Mouse (Mus musculus): ENCODE data around the gene Rab3ip. TPM values are rescaled to one million over a fixed set of nuclear protein-coding genes. Genes with fewer than 3 reads are reported as not detected.
A peak's percentile ranks its signal among the peaks of the same experiment; 100 is the strongest.

The Rab3ip gene
- polyA plus RNA-seq, 1 experiment from 2014 or later = 198 TPM

DNA sequence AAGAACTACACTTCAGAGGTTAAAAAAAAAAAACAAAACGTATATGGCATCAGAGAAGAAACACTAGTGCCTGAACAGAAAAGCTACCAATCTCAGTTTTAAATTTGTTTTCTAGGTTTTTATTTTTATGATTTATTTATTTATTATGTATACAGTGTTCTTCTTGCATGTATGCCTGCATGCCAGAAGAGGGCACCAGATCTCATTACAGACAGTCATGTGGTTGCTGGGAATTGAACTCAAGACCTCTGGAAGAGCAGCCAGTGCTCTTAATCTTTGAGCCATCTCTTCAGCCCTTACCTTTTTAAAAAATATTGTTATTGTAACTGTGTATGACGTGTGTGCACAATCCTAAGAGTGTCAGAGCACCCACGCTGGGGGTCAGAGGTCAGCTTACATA lies 6.4 kb downstream of the Rab3ip start:
- H3K27me3 ChIP-seq = no peaks in the 10 kb centered on the region
- ChIA-PET POLR2A (interaction anchor here (0.5 to 0.6 kb wide), 2 partner anchors 371 to 758 kb away, joined by 3 to 4 read pairs; no protein-coding TSS in a partner anchor), CTCF (interaction anchor here (0.8 to 2.5 kb wide), 10 partner anchors 10 to 95 kb away, joined by 3 to 7 read pairs (median 4); no protein-coding TSS in a partner anchor)
- DNase-seq (ENCODE audit: low read depth, low spot score) (no peak), ATAC-seq (no peak)
- in situ Hi-C loops (cut with MboI; ENCODE audit: low pct_unique_long_range_greater_than_20kb) = loop anchor here (25.0 kb wide), 1 partner anchor 268 kb away; the partner anchor contains the start of gene Yeats4
- peak; percentile 72 for TF ChIP-seq CTCF (IDR thresholded peaks at IDR 0.05)

DNA sequence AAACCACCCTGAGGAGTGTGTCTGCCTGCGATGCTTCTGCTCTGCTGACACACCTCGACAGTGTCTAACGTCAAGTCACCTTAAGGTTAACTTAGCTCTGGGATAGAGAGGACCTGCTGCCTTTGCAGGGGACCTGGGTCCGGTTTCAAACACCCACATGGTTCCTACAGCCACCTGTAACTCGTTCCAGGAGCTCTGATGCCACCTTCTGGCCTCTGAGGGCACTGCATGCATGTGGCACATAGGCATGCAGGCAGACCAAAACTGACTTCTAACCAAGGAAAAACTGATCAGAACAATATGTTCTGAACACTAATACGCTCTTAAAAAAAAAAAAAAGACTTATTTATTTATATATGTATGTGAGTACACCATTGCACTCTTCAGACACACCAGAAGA lies 7.5 kb downstream of the Rab3ip start:
- ChIA-PET POLR2A (no interaction called here), CTCF (interaction anchor here (1.1 to 1.8 kb wide), 2 partner anchors 12 to 23 kb away, joined by 3 to 5 read pairs; no protein-coding TSS in a partner anchor)
- no peaks in the 10 kb centered on the region for H3K27me3 ChIP-seq
- peak; percentile 63 for TF ChIP-seq CTCF (IDR thresholded peaks at IDR 0.05)
- ATAC-seq = no peak
- no peak for DNase-seq (ENCODE audit: low read depth, low spot score)
- in situ Hi-C loops (cut with MboI; ENCODE audit: low pct_unique_long_range_greater_than_20kb) = loop anchor here (25.0 kb wide), 1 partner anchor 269 kb away; the partner anchor contains the start of gene Yeats4

DNA sequence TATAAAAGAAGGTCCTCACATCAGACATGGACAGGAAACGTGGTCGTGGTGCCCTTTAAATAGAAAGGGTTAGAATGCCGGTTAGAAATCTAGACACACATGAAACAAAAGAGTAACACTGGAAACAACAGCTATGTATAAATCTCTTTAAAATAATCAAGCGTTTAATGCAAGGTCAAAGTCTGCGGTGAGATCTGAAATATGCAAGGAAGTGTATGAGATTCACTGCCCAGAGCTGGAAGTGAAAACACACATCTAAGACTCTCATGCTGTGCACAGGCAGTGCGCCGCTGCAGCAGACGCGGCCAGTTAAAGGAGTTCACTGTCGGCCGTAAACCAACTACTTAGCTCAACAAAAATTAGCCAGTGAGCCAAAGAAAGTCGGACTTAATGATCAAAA lies 15.5 kb downstream of the Rab3ip start:
- H3K27me3 ChIP-seq = no peaks in the 10 kb centered on the region
- no peak for DNase-seq (ENCODE audit: low read depth, low spot score)
- ATAC-seq = no peak
- in situ Hi-C loops (cut with MboI; ENCODE audit: low pct_unique_long_range_greater_than_20kb) = loop anchor here (25.0 kb wide), 1 partner anchor 277 kb away; the partner anchor contains the start of gene Yeats4
- POLR2A ChIA-PET = no interaction called here
- TF ChIP-seq CTCF (IDR thresholded peaks at IDR 0.05) = no peak
- CTCF ChIA-PET = interaction anchor here (0.9 to 2.1 kb wide), 5 partner anchors 10 to 99 kb away, joined by 3 to 7 read pairs (median 3); no protein-coding TSS in a partner anchor

DNA sequence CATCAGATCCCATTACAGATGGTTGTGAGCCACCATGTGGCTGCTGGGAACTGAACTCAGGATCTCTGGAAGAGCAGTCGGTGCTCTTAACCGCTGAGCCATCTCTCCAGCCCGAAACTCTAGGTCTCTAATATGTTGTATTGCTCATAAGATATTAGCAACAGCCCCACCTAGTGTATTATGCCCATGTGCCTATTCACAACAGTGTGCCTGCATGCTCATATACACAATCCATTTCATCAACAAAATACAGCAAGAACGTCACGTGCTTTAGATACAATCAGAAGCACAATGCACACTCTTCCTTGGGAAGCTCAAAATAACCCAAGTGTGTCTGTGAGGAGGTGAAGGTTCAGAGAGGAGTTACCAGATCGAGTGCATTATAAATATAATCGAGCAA lies 16.8 kb downstream of the Rab3ip start:
- POLR2A ChIA-PET = no interaction called here
- no peak for TF ChIP-seq CTCF (IDR thresholded peaks at IDR 0.05)
- in situ Hi-C loops (cut with MboI; ENCODE audit: low pct_unique_long_range_greater_than_20kb) = loop anchor here (25.0 kb wide), 1 partner anchor 279 kb away; the partner anchor contains the start of gene Yeats4

DNA sequence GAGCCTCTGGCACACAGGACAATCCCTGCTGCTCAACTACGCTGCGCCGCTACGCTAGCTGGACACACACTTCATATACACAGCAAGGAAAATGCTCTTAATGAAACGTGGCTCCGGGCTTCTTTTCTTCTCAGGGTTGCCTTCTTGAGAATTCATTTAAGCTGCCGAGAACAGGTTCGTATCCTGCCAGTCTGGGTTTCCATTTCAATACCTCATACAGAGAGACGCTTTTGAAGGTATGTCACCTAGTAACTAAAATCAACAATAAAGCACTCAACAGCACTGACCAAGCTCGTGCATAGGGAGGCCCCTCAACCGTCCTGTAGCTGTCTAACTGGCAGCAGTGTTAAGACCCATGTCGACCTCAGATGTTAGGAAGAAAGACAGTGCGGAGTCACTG lies 18.2 kb downstream of the Rab3ip start:
- ATAC-seq (no peak), DNase-seq (ENCODE audit: low read depth, low spot score) (no peak)
- ChIA-PET CTCF (no interaction called here), POLR2A (no interaction called here)
- in situ Hi-C loops (cut with MboI; ENCODE audit: low pct_unique_long_range_greater_than_20kb) = loop anchor here (25.0 kb wide), 1 partner anchor 280 kb away; the partner anchor contains the start of gene Yeats4
- TF ChIP-seq CTCF (IDR thresholded peaks at IDR 0.05) = no peak
- no peaks in the 10 kb centered on the region for H3K27me3 ChIP-seq

More for the DNA sequence above, 16.8 kb downstream of the Rab3ip start:
- no peak for ATAC-seq
- H3K27me3 ChIP-seq = no peaks in the 10 kb centered on the region
- no peak for DNase-seq (ENCODE audit: low read depth, low spot score)
- CTCF ChIA-PET = interaction anchor here (1.0 to 2.1 kb wide), 3 partner anchors 8 to 11 kb away, joined by 3 to 7 read pairs (median 4); no protein-coding TSS in a partner anchor

DNA sequence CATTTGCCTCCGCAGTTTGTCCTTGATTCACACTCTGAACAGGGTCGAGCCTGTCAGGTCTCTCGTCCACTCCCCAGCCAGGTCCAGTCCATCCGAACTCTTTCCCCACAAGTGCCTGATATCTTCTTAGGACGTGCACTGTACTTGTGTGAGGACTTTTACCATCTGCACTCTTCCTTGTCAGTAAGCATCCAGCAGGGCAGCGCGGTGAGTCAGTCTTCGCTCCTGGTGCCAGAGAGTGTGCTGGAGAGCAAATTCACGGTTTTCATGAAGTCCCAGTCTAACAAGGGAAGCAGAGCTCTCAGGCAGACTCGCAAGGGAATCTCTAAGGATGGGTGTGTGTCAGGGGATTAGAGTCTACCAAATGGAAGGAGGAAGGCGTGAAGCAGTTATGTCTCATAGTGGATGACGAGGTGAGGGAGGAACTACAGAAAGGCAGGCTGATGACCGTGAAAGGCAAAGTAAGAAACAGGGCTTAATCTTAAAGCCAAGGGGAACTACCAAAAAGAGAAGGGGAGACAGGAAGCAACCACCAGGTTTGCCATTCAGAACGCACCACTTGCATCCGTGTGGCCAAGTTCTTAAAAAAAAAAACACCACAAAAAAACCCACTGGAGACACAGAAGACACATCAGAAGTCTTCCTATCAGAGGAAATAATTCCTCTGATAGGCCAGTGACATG lies 18.9 kb downstream of the Rab3ip start:
- TF ChIP-seq CTCF (IDR thresholded peaks at IDR 0.05) = no peak
- ATAC-seq (peak; percentile 26), DNase-seq (ENCODE audit: low read depth, low spot score) (no peak)
- ChIA-PET POLR2A (no interaction called here), CTCF (interaction anchor here (0.7 kb wide), 1 partner anchor 17 kb away, joined by 3 read pairs; no protein-coding TSS in a partner anchor)
- in situ Hi-C loops (cut with MboI; ENCODE audit: low pct_unique_long_range_greater_than_20kb) = loop anchor here (25.0 kb wide), 1 partner anchor 281 kb away; the partner anchor contains the start of gene Yeats4
- no peaks in the 10 kb centered on the region for H3K27me3 ChIP-seq

DNA sequence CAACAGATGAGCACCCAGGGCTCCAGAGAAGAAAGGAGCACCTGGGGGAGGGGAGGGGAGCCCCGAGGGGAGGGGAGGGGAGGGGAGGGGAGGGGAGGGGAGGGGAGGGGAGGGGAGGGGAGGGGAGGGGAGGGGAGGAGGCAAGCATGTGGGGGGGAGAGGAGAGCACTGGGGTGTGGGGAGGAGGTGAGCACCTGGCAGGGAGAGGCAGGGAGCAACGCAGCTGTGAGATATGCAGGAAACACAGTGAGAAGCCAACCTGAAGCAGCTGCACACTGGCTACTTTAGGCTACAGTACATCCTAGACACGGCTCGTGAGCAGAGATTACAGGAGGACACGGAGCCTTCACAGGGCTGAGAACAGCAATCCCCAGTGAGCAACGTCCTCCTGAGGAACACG lies 19.6 kb downstream of the Rab3ip start:
- CTCF ChIA-PET = interaction anchor here (0.7 kb wide), 2 partner anchors 12 to 18 kb away, joined by 3 read pairs; no protein-coding TSS in a partner anchor
- ATAC-seq (no peak), DNase-seq (ENCODE audit: low read depth, low spot score) (no peak)
- in situ Hi-C loops (cut with MboI; ENCODE audit: low pct_unique_long_range_greater_than_20kb) = loop anchor here (25.0 kb wide), 1 partner anchor 281 kb away; the partner anchor contains the start of gene Yeats4
- POLR2A ChIA-PET = no interaction called here
- no peaks in the 10 kb centered on the region for H3K27me3 ChIP-seq
- no peak for TF ChIP-seq CTCF (IDR thresholded peaks at IDR 0.05)

DNA sequence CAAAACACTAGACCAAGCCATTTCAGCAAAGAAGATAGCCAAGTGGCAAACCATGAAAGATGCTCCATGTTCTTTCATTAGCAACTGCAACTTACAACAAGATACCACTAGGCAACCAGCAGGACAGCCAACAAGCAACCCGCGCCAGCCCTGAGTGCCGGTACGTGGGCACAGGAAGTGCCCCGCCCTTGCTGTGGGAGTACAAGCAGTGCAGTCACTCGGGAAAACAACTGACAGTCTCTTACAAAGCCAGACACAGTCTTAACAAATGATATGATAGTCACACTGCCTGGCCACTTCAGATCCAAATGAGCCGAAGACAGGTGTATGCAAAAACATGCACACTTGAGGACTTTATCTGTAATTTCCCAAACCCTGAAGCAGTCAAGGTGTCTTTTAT lies 20.1 kb downstream of the Rab3ip start:
- no peak for ATAC-seq
- no peak for TF ChIP-seq CTCF (IDR thresholded peaks at IDR 0.05)
- ChIA-PET POLR2A (no interaction called here), CTCF (interaction anchor here (0.7 kb wide), 1 partner anchor 12 kb away, joined by 3 read pairs; no protein-coding TSS in a partner anchor)
- in situ Hi-C loops (cut with MboI; ENCODE audit: low pct_unique_long_range_greater_than_20kb) = loop anchor here (25.0 kb wide), 1 partner anchor 282 kb away; the partner anchor contains the start of gene Yeats4
- no peak for DNase-seq (ENCODE audit: low read depth, low spot score)
- no peaks in the 10 kb centered on the region for H3K27me3 ChIP-seq

DNA sequence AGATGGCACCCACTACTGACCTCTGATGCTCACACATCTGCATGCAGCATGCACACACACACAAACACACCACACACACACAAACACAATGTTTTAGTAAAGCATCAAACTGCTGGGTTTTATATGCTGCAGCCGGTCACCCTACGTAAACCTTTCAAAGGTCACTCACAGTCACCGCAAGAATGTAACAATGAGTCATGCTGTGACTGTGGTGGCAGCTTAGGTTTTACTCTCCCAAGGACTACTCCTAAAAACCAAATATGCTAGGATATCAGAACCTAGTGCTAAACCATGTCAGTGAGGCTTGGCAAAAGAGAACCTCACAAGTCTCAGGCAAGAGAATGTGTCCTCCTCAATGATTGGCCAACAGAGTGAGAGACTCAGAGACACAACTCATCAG lies 21.7 kb downstream of the Rab3ip start:
- no peaks in the 10 kb centered on the region for H3K27me3 ChIP-seq
- no peak for TF ChIP-seq CTCF (IDR thresholded peaks at IDR 0.05)
- in situ Hi-C loops (cut with MboI; ENCODE audit: low pct_unique_long_range_greater_than_20kb) = loop anchor here (25.0 kb wide), 1 partner anchor 283 kb away; the partner anchor contains the start of gene Yeats4
- ATAC-seq (no peak), DNase-seq (ENCODE audit: low read depth, low spot score) (no peak)
- POLR2A ChIA-PET = no interaction called here
- CTCF ChIA-PET = interaction anchor here (1.1 to 1.5 kb wide), 3 partner anchors 9 to 15 kb away, joined by 4 read pairs; no protein-coding TSS in a partner anchor

DNA sequence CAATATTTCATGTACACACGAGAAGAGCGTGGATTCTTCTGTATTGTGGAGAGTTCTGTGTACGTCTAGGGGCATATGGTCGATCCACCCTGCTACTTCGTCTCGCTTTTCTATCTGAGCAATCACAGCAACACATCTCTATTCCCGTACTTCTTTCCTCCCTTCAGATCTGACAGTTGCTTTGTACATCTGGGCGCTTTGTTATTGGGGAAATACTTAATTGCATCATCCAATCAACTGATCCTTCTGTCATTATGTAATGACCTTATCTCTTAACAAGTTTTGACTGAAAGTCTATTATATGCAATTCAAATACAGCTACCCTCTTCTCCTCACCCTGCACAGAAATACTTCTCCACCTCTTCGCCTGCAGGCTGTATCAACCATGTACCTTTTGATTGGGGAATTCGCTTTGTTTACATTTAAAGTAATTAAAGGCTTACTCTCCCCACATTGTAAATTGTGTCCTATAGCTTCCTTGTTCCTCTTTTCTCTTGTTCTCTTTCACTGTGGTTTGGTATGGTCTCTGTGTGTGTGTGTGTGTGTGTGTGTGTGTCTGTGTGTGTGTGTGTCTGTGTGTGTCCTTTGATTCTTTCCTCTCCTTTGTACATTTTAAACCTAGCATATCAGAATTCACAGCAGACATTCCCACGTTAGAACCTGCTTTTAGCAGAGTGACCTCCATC lies 24.0 kb downstream of the Rab3ip start:
- DNase-seq (ENCODE audit: low read depth, low spot score) = no peak
- H3K27me3 ChIP-seq = no peaks in the 10 kb centered on the region
- no peak for ATAC-seq
- CTCF ChIA-PET = interaction anchor here (1.2 kb wide), 1 partner anchor 20 kb away, joined by 3 read pairs; no protein-coding TSS in a partner anchor
- TF ChIP-seq CTCF (IDR thresholded peaks at IDR 0.05) = no peak
- POLR2A ChIA-PET = no interaction called here
- in situ Hi-C loops (cut with MboI; ENCODE audit: low pct_unique_long_range_greater_than_20kb) = loop anchor here (25.0 kb wide), 1 partner anchor 286 kb away; the partner anchor contains the start of gene Yeats4
